9 mouse cellular contexts compared by ENCODE assay signal in the genomic region with DNA sequence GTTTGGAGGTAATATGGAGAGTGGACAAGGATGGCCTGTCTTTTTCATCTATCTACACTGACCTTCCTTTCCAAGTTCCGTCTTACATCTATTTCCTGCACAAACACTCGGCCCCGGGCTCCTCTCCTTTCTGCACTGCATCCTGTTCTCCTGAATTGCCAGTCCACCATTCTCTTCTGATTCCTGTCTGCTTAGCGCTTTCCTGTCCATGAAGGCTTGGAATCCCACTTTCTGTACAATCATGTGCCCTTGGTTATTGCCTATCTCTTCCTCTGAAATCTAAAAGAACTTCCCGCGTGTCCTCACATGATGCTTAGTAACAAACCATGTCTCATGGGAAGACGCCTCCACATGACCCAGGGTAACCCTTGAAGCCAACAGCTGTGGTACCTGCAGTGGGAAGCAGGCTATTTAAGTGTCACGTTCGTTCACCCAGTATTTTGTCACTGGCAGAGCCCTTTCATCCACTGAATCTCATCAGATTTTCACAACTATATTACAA.
DNase-seq lines count a peak whose midpoint lies in the region; ATAC-seq and TF ChIP-seq lines count a peak whose summit lies in the region.
"Had no signal": no experiment of that assay in that cellular context is flagged by ENCODE, and none has a peak within 500 bp of the region (broad histone marks: within the 10 kb centered on the region; RNA-seq: fewer than 3 reads in every experiment).

No protein-coding gene starts in this region.

- no peak for TF ChIP-seq POLR2A in heart, adult 2 months (IDR thresholded peaks at IDR 0.05; ENCODE audit: insufficient read depth, low read depth, low read length)
- TF ChIP-seq POLR2A in lung, adult 2 months (IDR thresholded peaks at IDR 0.05; ENCODE audit: borderline replicate concordance, extremely low read depth, low read depth, low read length): no peak

- H3K4me1 ChIP-seq in heart, embryonic 10.5 days: no peaks in the 10 kb centered on the region
- peaks cover 2% of the 10 kb centered on the region; the same call in 1 of the 2 replicates for H3K4me1 ChIP-seq in heart, adult 2 months (ENCODE audit: control insufficient read depth, insufficient read depth, low read length)
- H3K4me1 ChIP-seq in lung, embryonic 15.5 days: peaks cover 13% of the 10 kb centered on the region
- H3K4me1 ChIP-seq in lung, adult 2 months (ENCODE audit: control insufficient read depth, insufficient read depth, low read length): peaks cover 5% of the 10 kb centered on the region; the same call in 1 of the 2 replicates
- H3K4me1 ChIP-seq in limb, embryonic 13.5 days: peaks cover 19% of the 10 kb centered on the region
- H3K4me1 ChIP-seq in stomach, embryonic 15.5 days: 0 out of 2 replicates have a peak, but pooled peaks cover 5% of the 10 kb centered on the region
- H3K4me1 ChIP-seq in forebrain, embryonic 15.5 days: peaks cover 6% of the 10 kb centered on the region
- H3K4me1 ChIP-seq in hindbrain, embryonic 12.5 days: no peaks in the 10 kb centered on the region; the same call in 1 of the 2 replicates
- H3K4me1 ChIP-seq: hindbrain, embryonic 15.5 days had no signal

- DNase-seq in heart, embryonic 10.5 days (ENCODE audit: low spot score): no peak
- no peak for DNase-seq in heart, adult 2 months
- DNase-seq in lung, adult 2 months: no peak

- peak overlapping the region; percentile 1 for H3K27ac ChIP-seq in heart, embryonic 10.5 days
- no peak overlapping the region for H3K27ac ChIP-seq in heart, adult 2 months
- H3K27ac ChIP-seq in lung, embryonic 15.5 days: peak overlapping the region; percentile 72
- 0 out of 2 replicates have a peak overlapping the region, but pooled peaks have one; percentile 52 for H3K27ac ChIP-seq in limb, embryonic 13.5 days
- H3K27ac ChIP-seq in stomach, embryonic 15.5 days: peak overlapping the region; percentile 57; the same call in 1 of the 2 replicates
- no peak overlapping the region for H3K27ac ChIP-seq in forebrain, embryonic 15.5 days (replicated peaks)
- no peak overlapping the region for H3K27ac ChIP-seq in hindbrain, embryonic 12.5 days
- H3K27ac ChIP-seq: hindbrain, embryonic 15.5 days had no signal

- TF ChIP-seq EP300 in heart, adult 2 months (IDR thresholded peaks at IDR 0.05; ENCODE audit: insufficient read depth, low read depth, low read length): no peak

- peak; percentile 19; the same call in 1 of the 2 replicates for ATAC-seq in lung, embryonic 15.5 days (ENCODE audit: borderline replicate concordance, extremely low read depth, low FRiP score, low TSS enrichment)
- ATAC-seq in limb, embryonic 13.5 days (ENCODE audit: low FRiP score, low read depth): peak; percentile 28; the same call in 1 of the 2 replicates
- no peak for ATAC-seq in stomach, embryonic 15.5 days (ENCODE audit: insufficient read depth, low FRiP score, low read depth)
- no peak for ATAC-seq in forebrain, embryonic 15.5 days (replicated peaks)
- no peak for ATAC-seq in hindbrain, embryonic 12.5 days (ENCODE audit: low FRiP score)

- no peaks in the 10 kb centered on the region for H3K79me2 ChIP-seq in heart, adult 2 months (replicated peaks; ENCODE audit: control insufficient read depth, insufficient read depth, low read length)

- no peak overlapping the region for H3K9ac ChIP-seq in heart, adult 2 months (ENCODE audit: low read depth, low read length)
- H3K9ac ChIP-seq in lung, embryonic 15.5 days: no peak overlapping the region
- H3K9ac ChIP-seq in limb, embryonic 13.5 days: no peak overlapping the region
- H3K9ac ChIP-seq in stomach, embryonic 15.5 days: no peak overlapping the region
- no peak overlapping the region for H3K9ac ChIP-seq in forebrain, embryonic 15.5 days (replicated peaks)
- no peak overlapping the region for H3K9ac ChIP-seq in hindbrain, embryonic 12.5 days
- H3K9ac ChIP-seq: hindbrain, embryonic 15.5 days had no signal

- intact Hi-C loops in heart, adult 2 months (cut with DNase I): no loop called here

- TF ChIP-seq CTCF in heart, adult 2 months (IDR thresholded peaks at IDR 0.05): no peak
- no peak for TF ChIP-seq CTCF in lung, adult 2 months (IDR thresholded peaks at IDR 0.05; ENCODE audit: insufficient read depth, low read length)

- H3K4me3 ChIP-seq in heart, embryonic 10.5 days: no peak overlapping the region
- no peak overlapping the region for H3K4me3 ChIP-seq in heart, adult 2 months
- no peak overlapping the region for H3K4me3 ChIP-seq in lung, embryonic 15.5 days
- H3K4me3 ChIP-seq in lung, adult 2 months (replicated peaks; ENCODE audit: extremely low read depth, low read depth, low read length): no peak overlapping the region
- H3K4me3 ChIP-seq in limb, embryonic 13.5 days: no peak overlapping the region
- H3K4me3 ChIP-seq in stomach, embryonic 15.5 days (replicated peaks): no peak overlapping the region
- no peak overlapping the region for H3K4me3 ChIP-seq in forebrain, embryonic 15.5 days
- H3K4me3 ChIP-seq in hindbrain, embryonic 12.5 days: no peak overlapping the region
- H3K4me3 ChIP-seq: hindbrain, embryonic 15.5 days had no signal

- H3K27me3 ChIP-seq in heart, embryonic 10.5 days (ENCODE audit: insufficient read depth, poor library complexity, severe bottlenecking): no peaks in the 10 kb centered on the region
- no peaks in the 10 kb centered on the region for H3K27me3 ChIP-seq in heart, adult 2 months (ENCODE audit: control insufficient read depth, insufficient read depth, low read length)
- H3K27me3 ChIP-seq in lung, embryonic 15.5 days: no peaks in the 10 kb centered on the region
- no peaks in the 10 kb centered on the region for H3K27me3 ChIP-seq in limb, embryonic 13.5 days
- H3K27me3 ChIP-seq in stomach, embryonic 15.5 days (replicated peaks): no peaks in the 10 kb centered on the region
- H3K27me3 ChIP-seq in forebrain, embryonic 15.5 days: no peaks in the 10 kb centered on the region
- H3K27me3 ChIP-seq in hindbrain, embryonic 12.5 days: no peaks in the 10 kb centered on the region
- H3K27me3 ChIP-seq: hindbrain, embryonic 15.5 days had no signal

- 65% methylated on average over 9 of the region's 9 CpGs for WGBS in heart, embryonic 10.5 days
- WGBS in heart, adult 2 months: 25% methylated on average over 9 of the region's 9 CpGs
- WGBS in lung, embryonic 15.5 days: 54% methylated on average over 9 of the region's 9 CpGs
- 31% methylated on average over 9 of the region's 9 CpGs for WGBS in lung, adult 2 months
- 55% methylated on average over 9 of the region's 9 CpGs for WGBS in limb, embryonic 13.5 days
- 66% methylated on average over 9 of the region's 9 CpGs for WGBS in stomach, embryonic 15.5 days
- 83% methylated on average over 9 of the region's 9 CpGs for WGBS in forebrain, embryonic 15.5 days
- WGBS in hindbrain, embryonic 12.5 days: 78% methylated on average over 9 of the region's 9 CpGs

- H3K4me2 ChIP-seq in lung, embryonic 15.5 days: peak overlapping the region; percentile 23; the same call in 1 of the 2 replicates
- H3K4me2 ChIP-seq in limb, embryonic 13.5 days (replicated peaks): peak overlapping the region; percentile 42
- no peak overlapping the region for H3K4me2 ChIP-seq in stomach, embryonic 15.5 days
- H3K4me2 ChIP-seq in forebrain, embryonic 15.5 days (replicated peaks): no peak overlapping the region
- no peak overlapping the region for H3K4me2 ChIP-seq in hindbrain, embryonic 12.5 days (replicated peaks)
- H3K4me2 ChIP-seq: hindbrain, embryonic 15.5 days had no signal

- H3K9me3 ChIP-seq in heart, embryonic 10.5 days: no peaks in the 10 kb centered on the region
- no peaks in the 10 kb centered on the region for H3K9me3 ChIP-seq in lung, embryonic 15.5 days
- no peaks in the 10 kb centered on the region for H3K9me3 ChIP-seq in limb, embryonic 13.5 days
- H3K9me3 ChIP-seq in stomach, embryonic 15.5 days: no peaks in the 10 kb centered on the region
- H3K9me3 ChIP-seq in forebrain, embryonic 15.5 days: no peaks in the 10 kb centered on the region
- H3K9me3 ChIP-seq in hindbrain, embryonic 12.5 days (replicated peaks): no peaks in the 10 kb centered on the region
- H3K9me3 ChIP-seq: hindbrain, embryonic 15.5 days had no signal

- no peaks in the 10 kb centered on the region for H3K36me3 ChIP-seq in heart, embryonic 10.5 days
- H3K36me3 ChIP-seq in heart, adult 2 months (ENCODE audit: control insufficient read depth, insufficient read depth, low read length): no peaks in the 10 kb centered on the region
- H3K36me3 ChIP-seq in lung, embryonic 15.5 days: no peaks in the 10 kb centered on the region
- H3K36me3 ChIP-seq in limb, embryonic 13.5 days: no peaks in the 10 kb centered on the region
- H3K36me3 ChIP-seq in stomach, embryonic 15.5 days: no peaks in the 10 kb centered on the region
- no peaks in the 10 kb centered on the region for H3K36me3 ChIP-seq in forebrain, embryonic 15.5 days
- no peaks in the 10 kb centered on the region for H3K36me3 ChIP-seq in hindbrain, embryonic 12.5 days
- H3K36me3 ChIP-seq: hindbrain, embryonic 15.5 days had no signal

Comparison
In these comparisons a context has a peak if more than half of its experiments do, and no peak if none do; other contexts are left out.
1. H3K27ac ChIP-seq: peak in heart, embryonic 10.5 days (single experiment), lung, embryonic 15.5 days (single experiment), limb, embryonic 13.5 days (single experiment) and stomach, embryonic 15.5 days (single experiment); none in heart, adult 2 months (single experiment), forebrain, embryonic 15.5 days (single experiment) and hindbrain, embryonic 12.5 days (single experiment).
2. ATAC-seq: peak in lung, embryonic 15.5 days (single experiment) and limb, embryonic 13.5 days (single experiment); none in stomach, embryonic 15.5 days (single experiment), forebrain, embryonic 15.5 days (single experiment) and hindbrain, embryonic 12.5 days (single experiment).
3. H3K4me2 ChIP-seq: peak in lung, embryonic 15.5 days (single experiment) and limb, embryonic 13.5 days (single experiment); none in stomach, embryonic 15.5 days (single experiment), forebrain, embryonic 15.5 days (single experiment) and hindbrain, embryonic 12.5 days (single experiment).